Mouse (Mus musculus) midbrain, embryonic 11.5 days (tissue): ENCODE results near the gene Lsamp. TPM values are rescaled to one million over a fixed set of nuclear protein-coding genes. Genes with fewer than 3 reads are reported as not detected.

ENCODE experiments used
- ATAC-seq: fragments of 200-750 bp; cut with Nextera tagmentation; 2 replicates; pipeline ENCODE4 v1.8.0; 2017; ENCODE audit warnings: moderate TSS enrichment, moderate library complexity; ENCODE audit not compliant: low FRiP score
- DNase-seq: peaks from one replicate; pipeline ENCODE4 v3.0.0; 2015; ENCODE audit warnings: low spot score; ENCODE audit errors: missing footprints
- H3K27ac ChIP-seq: fragments of 300-500 bp; sonication (generic); 2 replicates; pipeline ENCODE4 v1.5.1; 2014; ENCODE audit warnings: low read depth, low read length
- H3K27me3 ChIP-seq: fragments of 300-500 bp; sonication (generic); 2 replicates; pipeline ENCODE4 v1.6.1; 2014; ENCODE audit warnings: mild to moderate bottlenecking, low read length, moderate library complexity, mixed read lengths; ENCODE audit not compliant: control insufficient read depth, insufficient read depth
- H3K36me3 ChIP-seq: fragments of 300-500 bp; sonication (generic); 2 replicates; pipeline ENCODE4 v1.6.1; 2014; ENCODE audit warnings: mild to moderate bottlenecking, low read length, moderate library complexity, mixed read lengths; ENCODE audit not compliant: control insufficient read depth, insufficient read depth
- H3K4me1 ChIP-seq: fragments of 300-500 bp; sonication (generic); 2 replicates; pipeline ENCODE4 v1.6.1; 2014; ENCODE audit warnings: low read length; ENCODE audit not compliant: control insufficient read depth, insufficient read depth
- H3K4me2 ChIP-seq: fragments of 300-500 bp; sonication (generic); 2 replicates; pipeline ENCODE4 v1.6.1; 2014; ENCODE audit warnings: mild to moderate bottlenecking, moderate library complexity
- H3K4me3 ChIP-seq: fragments of 300-500 bp; sonication (generic); 2 replicates; pipeline ENCODE4 v1.5.1; 2014; ENCODE audit warnings: low read depth, low read length
- H3K9ac ChIP-seq: fragments of 300-500 bp; sonication (generic); 2 replicates; pipeline ENCODE4 v1.6.1; 2014; ENCODE audit warnings: low read length
- H3K9me3 ChIP-seq: fragments of 300-500 bp; sonication (generic); 2 replicates; pipeline ENCODE4 v1.6.1; 2016; ENCODE audit warnings: low read length; ENCODE audit not compliant: control insufficient read depth
- WGBS: fragments of 180-500 bp; shearing (Covaris S2); extraction: QIAGEN DNeasy Blood & Tissue Kit; methylation state at CpG from one replicate; pipeline ENCODE4 v1.1.7; 2014; 5-methylcytosine and 5-hydroxymethylcytosine counted together
- polyA plus RNA-seq: library from polyadenylated mRNA; unstranded; fragments of >200 nt; fragmentation: Nextera tagmentation; extraction: Ambion mirVana; gene quantifications from 2 replicates; pipeline ENCODE4 v1.2.1, GENCODE M21; 2014

The Lsamp gene
- polyA plus RNA-seq, 1 experiment from 2014 or later: 13.0 TPM

- no peak overlapping the region for H3K4me3 ChIP-seq
- no peaks in the 10 kb centered on the region for H3K27me3 ChIP-seq
- DNase-seq (no peak), ATAC-seq (no peak)
- H3K4me2 ChIP-seq: no peak overlapping the region
- no peaks in the 10 kb centered on the region for H3K9me3 ChIP-seq
- WGBS: 83% methylated on average over 2 of the region's 2 CpGs
- H3K9ac ChIP-seq: no peak overlapping the region
- no peaks in the 10 kb centered on the region for H3K36me3 ChIP-seq
- no peak overlapping the region for H3K27ac ChIP-seq
- no peaks in the 10 kb centered on the region for H3K4me1 ChIP-seq
Observed at GRCm38 (mm10) chr16:40491606-40492005, 507.4 kb downstream of the Lsamp start.

- H3K27me3 ChIP-seq: no peaks in the 10 kb centered on the region
- DNase-seq (no peak), ATAC-seq (peak; percentile 77)
- H3K9me3 ChIP-seq: no peaks in the 10 kb centered on the region
- H3K4me1 ChIP-seq: no peaks in the 10 kb centered on the region; the same call in 1 of the 2 replicates
- H3K27ac ChIP-seq: no peak overlapping the region
- no peak overlapping the region for H3K4me3 ChIP-seq
- 42% methylated on average over 3 of the region's 3 CpGs for WGBS
- no peak overlapping the region for H3K4me2 ChIP-seq
- no peaks in the 10 kb centered on the region for H3K36me3 ChIP-seq
- H3K9ac ChIP-seq: no peak overlapping the region
Observed at GRCm38 (mm10) chr16:40504262-40504960, 520.2 kb downstream of the Lsamp start.

- WGBS: 54% methylated on average over 7 of the region's 7 CpGs
- Histone ChIP-seq H3K36me3 (no peaks in the 10 kb centered on the region), H3K4me2 (no peak overlapping the region), H3K9ac (no peak overlapping the region), H3K9me3 (no peaks in the 10 kb centered on the region), H3K27me3 (no peaks in the 10 kb centered on the region), H3K4me1 (peaks cover 2% of the 10 kb centered on the region; the same call in 1 of the 2 replicates), H3K4me3 (no peak overlapping the region), H3K27ac (no peak overlapping the region; the same call in 1 of the 2 replicates)
- DNase-seq: peak; percentile 81
- peak; percentile 81 for ATAC-seq
Observed at GRCm38 (mm10) chr16:40509146-40510030, 525.2 kb downstream of the Lsamp start.

GRCm38 (mm10) chr16:40536754-40537153, 552.6 kb downstream of the Lsamp start:
- Histone ChIP-seq H3K27me3 (no peaks in the 10 kb centered on the region), H3K9ac (no peak overlapping the region), H3K27ac (no peak overlapping the region), H3K9me3 (no peaks in the 10 kb centered on the region), H3K4me2 (no peak overlapping the region), H3K4me1 (no peaks in the 10 kb centered on the region), H3K36me3 (no peaks in the 10 kb centered on the region), H3K4me3 (no peak overlapping the region)
- DNase-seq (no peak), ATAC-seq (no peak)
- WGBS: 31% methylated on average over 1 of the region's 1 CpGs

- no peak overlapping the region for H3K9ac ChIP-seq
- H3K4me3 ChIP-seq: no peak overlapping the region
- no peak for ATAC-seq
- no peaks in the 10 kb centered on the region for H3K4me1 ChIP-seq
- H3K27me3 ChIP-seq: no peaks in the 10 kb centered on the region
- no peaks in the 10 kb centered on the region for H3K9me3 ChIP-seq
- H3K27ac ChIP-seq: no peak overlapping the region
- 96% methylated on average over 4 of the region's 4 CpGs for WGBS
- H3K36me3 ChIP-seq: no peaks in the 10 kb centered on the region
- no peak overlapping the region for H3K4me2 ChIP-seq
- no peak for DNase-seq
Observed at GRCm38 (mm10) chr16:40549663-40550062, 565.5 kb downstream of the Lsamp start.

GRCm38 (mm10) chr16:40555608-40556007, 571.4 kb downstream of the Lsamp start:
- H3K36me3 ChIP-seq: no peaks in the 10 kb centered on the region
- no peak for DNase-seq
- no peak overlapping the region for H3K4me2 ChIP-seq
- WGBS: 89% methylated on average over 1 of the region's 1 CpGs
- no peak overlapping the region for H3K27ac ChIP-seq
- no peak overlapping the region for H3K9ac ChIP-seq
- no peak overlapping the region for H3K4me3 ChIP-seq
- no peak for ATAC-seq
- H3K27me3 ChIP-seq: no peaks in the 10 kb centered on the region
- no peaks in the 10 kb centered on the region for H3K4me1 ChIP-seq
- H3K9me3 ChIP-seq: no peaks in the 10 kb centered on the region

GRCm38 (mm10) chr16:40557680-40558249, 573.6 kb downstream of the Lsamp start:
- H3K4me3 ChIP-seq: no peak overlapping the region
- WGBS: 83% methylated on average over 5 of the region's 5 CpGs
- no peak for ATAC-seq
- H3K27ac ChIP-seq: no peak overlapping the region
- no peak for DNase-seq
- H3K36me3 ChIP-seq: no peaks in the 10 kb centered on the region
- H3K27me3 ChIP-seq: no peaks in the 10 kb centered on the region
- no peak overlapping the region for H3K9ac ChIP-seq
- no peaks in the 10 kb centered on the region for H3K9me3 ChIP-seq
- no peaks in the 10 kb centered on the region for H3K4me1 ChIP-seq
- H3K4me2 ChIP-seq: no peak overlapping the region

GRCm38 (mm10) chr16:40567431-40567941, 583.3 kb downstream of the Lsamp start:
- no peak overlapping the region for H3K4me3 ChIP-seq
- H3K36me3 ChIP-seq: no peaks in the 10 kb centered on the region
- H3K9me3 ChIP-seq: no peaks in the 10 kb centered on the region
- DNase-seq (no peak), ATAC-seq (no peak)
- H3K4me1 ChIP-seq: no peaks in the 10 kb centered on the region
- no peaks in the 10 kb centered on the region for H3K27me3 ChIP-seq
- WGBS: 90% methylated on average over 9 of the region's 9 CpGs
- H3K27ac ChIP-seq: no peak overlapping the region
- H3K4me2 ChIP-seq: no peak overlapping the region
- no peak overlapping the region for H3K9ac ChIP-seq
